Comparison of ENCODE assay signal across 33 mouse cellular contexts in genomic region chr16:91224068-91224402, GRCm38 (mm10). TPM values are rescaled to one million over a fixed set of nuclear protein-coding genes. Genes with fewer than 3 reads are reported as not detected.
DNase-seq lines count a peak whose midpoint lies in the region; ATAC-seq and TF ChIP-seq lines count a peak whose summit lies in the region.
"Had no signal": no experiment of that assay in that cellular context is flagged by ENCODE, and none has a peak within 500 bp of the region (broad histone marks: within the 10 kb centered on the region; RNA-seq: fewer than 3 reads in every experiment).

No protein-coding gene starts in this region.

- DNase-seq in forebrain, postnatal 0 days = no peak
- DNase-seq in midbrain, embryonic 10.5 days (ENCODE audit: low spot score) = peak; percentile 29
- no peak for DNase-seq in midbrain, embryonic 14.5 days
- no peak for DNase-seq in forebrain, embryonic 14.5 days (ENCODE audit: low spot score)
- no peak for DNase-seq in spleen, adult 18-20 months
- DNase-seq in cerebellum, postnatal 4 days (ENCODE audit: low spot score in 2 of 2) = no peak
- DNase-seq: cerebellum, adult 11 months; cerebellum, adult 9-10 months; gastrocnemius, postnatal 14 days; heart, postnatal 14 days; kidney, adult 8-10 months; layer of hippocampus, postnatal 36 days; lung, postnatal 36 days; right cerebral cortex, postnatal 25 days had no signal

- peak overlapping the region; percentile 65 for H3K4me2 ChIP-seq in forebrain, embryonic 12.5 days
- no peak overlapping the region for H3K4me2 ChIP-seq in forebrain, postnatal 0 days (ENCODE audit: low read depth)
- no peak overlapping the region for H3K4me2 ChIP-seq in midbrain, embryonic 14.5 days (ENCODE audit: low read length)
- H3K4me2 ChIP-seq in forebrain, embryonic 14.5 days (ENCODE audit: low read length) = peak overlapping the region; percentile 20; the same call in 1 of the 2 replicates
- peak overlapping the region; percentile 43; the same call in 1 of the 2 replicates for H3K4me2 ChIP-seq in midbrain, embryonic 16.5 days (ENCODE audit: low read length)

- H3K27me3 ChIP-seq in forebrain, embryonic 12.5 days = peaks cover 97% of the 10 kb centered on the region
- H3K27me3 ChIP-seq in forebrain, postnatal 0 days (ENCODE audit: insufficient read depth, low read length) = peaks cover 52% of the 10 kb centered on the region
- peaks cover 100% of the 10 kb centered on the region for H3K27me3 ChIP-seq in midbrain, embryonic 10.5 days (ENCODE audit: low read depth, poor library complexity, severe bottlenecking)
- H3K27me3 ChIP-seq in midbrain, embryonic 14.5 days (ENCODE audit: control insufficient read depth, insufficient read depth, low read length) = peaks cover 98% of the 10 kb centered on the region
- peaks cover 77% of the 10 kb centered on the region for H3K27me3 ChIP-seq in forebrain, embryonic 14.5 days (replicated peaks; ENCODE audit: control insufficient read depth, insufficient read depth, low read length)
- H3K27me3 ChIP-seq in midbrain, embryonic 16.5 days (ENCODE audit: control insufficient read depth, insufficient read depth, low read depth, low read length) = peaks cover 54% of the 10 kb centered on the region

- H3K27ac ChIP-seq in forebrain, embryonic 12.5 days = no peak overlapping the region
- no peak overlapping the region for H3K27ac ChIP-seq in forebrain, postnatal 0 days (ENCODE audit: low read depth, low read length)
- H3K27ac ChIP-seq in midbrain, embryonic 10.5 days (replicated peaks) = no peak overlapping the region
- H3K27ac ChIP-seq in midbrain, embryonic 14.5 days (replicated peaks; ENCODE audit: low read depth, low read length) = no peak overlapping the region
- no peak overlapping the region for H3K27ac ChIP-seq in forebrain, embryonic 14.5 days (ENCODE audit: low read depth, low read length)
- no peak overlapping the region for H3K27ac ChIP-seq in midbrain, embryonic 16.5 days (ENCODE audit: low read length)
- H3K27ac ChIP-seq: kidney, postnatal 0 days; liver, embryonic 12.5 days had no signal

- 0 out of 2 replicates have a peak, but pooled peaks cover 7% of the 10 kb centered on the region for H3K36me3 ChIP-seq in forebrain, embryonic 12.5 days (replicated peaks)
- no peaks in the 10 kb centered on the region for H3K36me3 ChIP-seq in forebrain, postnatal 0 days (ENCODE audit: insufficient read depth)
- no peaks in the 10 kb centered on the region for H3K36me3 ChIP-seq in midbrain, embryonic 10.5 days
- no peaks in the 10 kb centered on the region for H3K36me3 ChIP-seq in midbrain, embryonic 14.5 days (ENCODE audit: control insufficient read depth, insufficient read depth, low read length)
- H3K36me3 ChIP-seq in forebrain, embryonic 14.5 days (ENCODE audit: control insufficient read depth, insufficient read depth, low read length) = no peaks in the 10 kb centered on the region
- no peaks in the 10 kb centered on the region for H3K36me3 ChIP-seq in midbrain, embryonic 16.5 days (ENCODE audit: control insufficient read depth, insufficient read depth, low read length)
- H3K36me3 ChIP-seq: liver, embryonic 12.5 days had no signal

- H3K4me3 ChIP-seq in forebrain, embryonic 12.5 days (replicated peaks) = peak overlapping the region; percentile 36
- no peak overlapping the region for H3K4me3 ChIP-seq in forebrain, postnatal 0 days (ENCODE audit: low read depth, low read length)
- H3K4me3 ChIP-seq in midbrain, embryonic 10.5 days = 0 out of 2 replicates have a peak overlapping the region, but pooled peaks have one; percentile 48
- no peak overlapping the region for H3K4me3 ChIP-seq in midbrain, embryonic 14.5 days (replicated peaks; ENCODE audit: low read depth, low read length)
- no peak overlapping the region for H3K4me3 ChIP-seq in forebrain, embryonic 14.5 days (ENCODE audit: low read depth, low read length)
- H3K4me3 ChIP-seq in midbrain, embryonic 16.5 days (ENCODE audit: low read depth, low read length) = no peak overlapping the region
- H3K4me3 ChIP-seq: erythroblast, embryonic 14.5 days had no signal

- ATAC-seq in forebrain, embryonic 12.5 days (ENCODE audit: low FRiP score) = no peak
- ATAC-seq in forebrain, postnatal 0 days = no peak
- ATAC-seq in midbrain, embryonic 14.5 days (ENCODE audit: low FRiP score, low TSS enrichment) = no peak
- ATAC-seq in forebrain, embryonic 14.5 days = no peak
- ATAC-seq in midbrain, embryonic 16.5 days = no peak
- ATAC-seq: intestine, embryonic 16.5 days; liver, embryonic 12.5 days; liver, postnatal 0 days; Patski had no signal

- peaks cover 68% of the 10 kb centered on the region for H3K4me1 ChIP-seq in forebrain, embryonic 12.5 days
- no peaks in the 10 kb centered on the region; the same call in 1 of the 2 replicates for H3K4me1 ChIP-seq in forebrain, postnatal 0 days (ENCODE audit: insufficient read depth)
- peaks cover 80% of the 10 kb centered on the region for H3K4me1 ChIP-seq in midbrain, embryonic 10.5 days
- peaks cover 23% of the 10 kb centered on the region for H3K4me1 ChIP-seq in midbrain, embryonic 14.5 days (ENCODE audit: control insufficient read depth, insufficient read depth, low read length)
- H3K4me1 ChIP-seq in forebrain, embryonic 14.5 days (ENCODE audit: control insufficient read depth, insufficient read depth, low read length) = peaks cover 25% of the 10 kb centered on the region
- peaks cover 30% of the 10 kb centered on the region for H3K4me1 ChIP-seq in midbrain, embryonic 16.5 days (ENCODE audit: control insufficient read depth, insufficient read depth, low read length)

- no peaks in the 10 kb centered on the region for H3K9me3 ChIP-seq in forebrain, embryonic 12.5 days
- H3K9me3 ChIP-seq in forebrain, postnatal 0 days (ENCODE audit: low read length) = no peaks in the 10 kb centered on the region
- no peaks in the 10 kb centered on the region for H3K9me3 ChIP-seq in midbrain, embryonic 10.5 days (replicated peaks)
- H3K9me3 ChIP-seq in midbrain, embryonic 14.5 days (ENCODE audit: control insufficient read depth, low read length) = no peaks in the 10 kb centered on the region
- no peaks in the 10 kb centered on the region for H3K9me3 ChIP-seq in forebrain, embryonic 14.5 days (replicated peaks; ENCODE audit: control insufficient read depth, low read length)
- H3K9me3 ChIP-seq in midbrain, embryonic 16.5 days (replicated peaks; ENCODE audit: control insufficient read depth, low read length, poor library complexity, severe bottlenecking) = no peaks in the 10 kb centered on the region
- H3K9me3 ChIP-seq: liver, embryonic 12.5 days had no signal

- 7% methylated on average over 10 of the region's 10 CpGs for WGBS in forebrain, embryonic 12.5 days
- WGBS in forebrain, postnatal 0 days = 10% methylated on average over 10 of the region's 10 CpGs
- 8% methylated on average over 10 of the region's 10 CpGs for WGBS in midbrain, embryonic 10.5 days
- 8% methylated on average over 10 of the region's 10 CpGs for WGBS in midbrain, embryonic 14.5 days
- 10% methylated on average over 10 of the region's 10 CpGs for WGBS in forebrain, embryonic 14.5 days
- 6% methylated on average over 10 of the region's 10 CpGs for WGBS in midbrain, embryonic 16.5 days

- H3K9ac ChIP-seq in forebrain, embryonic 12.5 days = no peak overlapping the region; the same call in 1 of the 2 replicates
- H3K9ac ChIP-seq in forebrain, postnatal 0 days = no peak overlapping the region; the same call in 1 of the 2 replicates
- no peak overlapping the region for H3K9ac ChIP-seq in midbrain, embryonic 14.5 days (replicated peaks; ENCODE audit: low read length)
- no peak overlapping the region for H3K9ac ChIP-seq in forebrain, embryonic 14.5 days (ENCODE audit: low read length)
- H3K9ac ChIP-seq in midbrain, embryonic 16.5 days (ENCODE audit: low read depth, low read length) = no peak overlapping the region
- H3K9ac ChIP-seq: liver, embryonic 12.5 days; liver, postnatal 0 days had no signal

- no peak for TF ChIP-seq CTCF in forebrain, postnatal 0 days (IDR thresholded peaks at IDR 0.05; ENCODE audit: low read depth)

RNA-seq across cellular contexts. Expression of gene Olig2, which starts 1.2 kb away (rescaled TPM):
- 20.8 and 28.1 TPM in 2 replicates for polyA plus RNA-seq in forebrain, embryonic 12.5 days (2016; fragmentation: Nextera tagmentation; extraction: Ambion mirVana)
- 32.8 and 41.0 TPM in 2 replicates for total RNA-seq in forebrain, postnatal 0 days (2014; rRNA removed)
- 11.6 and 14.7 TPM in 2 replicates for polyA plus RNA-seq in forebrain, postnatal 0 days (2015; fragmentation: Nextera tagmentation; extraction: Ambion mirVana)
- polyA plus RNA-seq in midbrain, embryonic 10.5 days (2016; fragmentation: Nextera tagmentation; extraction: Ambion mirVana) = 7.4 and 7.6 TPM in 2 replicates
- polyA plus RNA-seq in midbrain, embryonic 14.5 days (2014; fragmentation: Nextera tagmentation; extraction: Ambion mirVana) = 5.6 and 7.8 TPM in 2 replicates
- polyA plus RNA-seq in forebrain, embryonic 14.5 days (2014; fragmentation: Nextera tagmentation; extraction: Ambion mirVana) = 5.2 and 6.3 TPM in 2 replicates
- 8.5 and 9.9 TPM in 2 replicates for polyA plus RNA-seq in midbrain, embryonic 16.5 days (2015; fragmentation: Nextera tagmentation; extraction: Ambion mirVana)
- total RNA-seq: adrenal gland, postnatal 10 days; common myeloid progenitor, adult 5-6 weeks; gastrocnemius, postnatal 14 days; granulocyte monocyte progenitor cell, adult 5-6 weeks; heart, postnatal 14 days; MEL; monocyte, adult 5-6 weeks; neutrophil, adult 5-6 weeks had no signal
- polyA plus RNA-seq: erythroblast, embryonic 14.5 days; heart, embryonic 14.5 days; intestine, embryonic 16.5 days; kidney, postnatal 0 days; large intestine, adult 2 months; liver, embryonic 12.5 days; liver, postnatal 0 days; lung, embryonic 16.5 days; Patski; stomach, embryonic 16.5 days had no signal

RNA-seq across cellular contexts. Expression of gene Olig1, which starts 45.5 kb away (rescaled TPM):
- polyA plus RNA-seq in forebrain, embryonic 12.5 days (2016; fragmentation: Nextera tagmentation; extraction: Ambion mirVana) = 9.9 and 11.8 TPM in 2 replicates
- 103 and 130 TPM in 2 replicates for total RNA-seq in forebrain, postnatal 0 days (2014; rRNA removed)
- 127 and 138 TPM in 2 replicates for polyA plus RNA-seq in forebrain, postnatal 0 days (2015; fragmentation: Nextera tagmentation; extraction: Ambion mirVana)
- 8.8 and 9.7 TPM in 2 replicates for polyA plus RNA-seq in midbrain, embryonic 10.5 days (2016; fragmentation: Nextera tagmentation; extraction: Ambion mirVana)
- polyA plus RNA-seq in midbrain, embryonic 14.5 days (2014; fragmentation: Nextera tagmentation; extraction: Ambion mirVana) = 43.7 and 57.0 TPM in 2 replicates
- 18.0 and 31.1 TPM in 2 replicates for polyA plus RNA-seq in forebrain, embryonic 14.5 days (2014; fragmentation: Nextera tagmentation; extraction: Ambion mirVana)
- polyA plus RNA-seq in midbrain, embryonic 16.5 days (2015; fragmentation: Nextera tagmentation; extraction: Ambion mirVana) = 94.2 and 131 TPM in 2 replicates
- total RNA-seq: common myeloid progenitor, adult 5-6 weeks; gastrocnemius, postnatal 14 days; granulocyte monocyte progenitor cell, adult 5-6 weeks; heart, postnatal 14 days; megakaryocyte, adult 5-6 weeks; MEL; monocyte, adult 5-6 weeks; neutrophil, adult 5-6 weeks had no signal
- polyA plus RNA-seq: erythroblast, embryonic 14.5 days; heart, embryonic 14.5 days; intestine, embryonic 16.5 days; liver, embryonic 12.5 days; lung, embryonic 16.5 days; Patski had no signal

Comparison
In these comparisons a context has a peak if more than half of its experiments do, and no peak if none do; other contexts are left out.
1. H3K4me2 ChIP-seq: peak in forebrain, embryonic 12.5 days (single experiment), forebrain, embryonic 14.5 days (single experiment) and midbrain, embryonic 16.5 days (single experiment); none in forebrain, postnatal 0 days (single experiment) and midbrain, embryonic 14.5 days (single experiment).
2. H3K4me3 ChIP-seq: peak in forebrain, embryonic 12.5 days (single experiment) and midbrain, embryonic 10.5 days (single experiment); none in forebrain, postnatal 0 days (single experiment), midbrain, embryonic 14.5 days (single experiment), forebrain, embryonic 14.5 days (single experiment) and midbrain, embryonic 16.5 days (single experiment).